Mouse (Mus musculus): ENCODE data around the gene Zfp956.

DNA sequence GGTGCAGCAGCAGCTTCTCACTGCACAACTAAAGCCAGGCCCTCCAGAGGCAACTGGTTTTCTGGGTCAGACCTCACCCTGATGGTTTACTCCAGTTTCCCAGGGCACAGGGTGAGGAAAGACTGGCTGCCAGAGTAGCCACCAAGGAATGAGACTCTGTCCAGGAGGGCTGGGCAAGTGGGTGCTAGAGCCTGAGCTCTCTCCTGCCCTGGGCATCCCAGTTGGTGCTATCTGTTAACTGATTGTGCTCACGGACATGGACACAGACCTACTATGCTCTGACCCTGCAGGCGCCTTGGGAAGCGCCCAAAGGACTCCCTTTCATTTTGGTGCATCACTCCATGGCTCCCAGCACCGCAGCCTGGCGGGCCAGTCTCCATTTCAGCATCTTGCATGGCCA is 46.9 kb upstream of the Zfp956 start:
- TF ChIP-seq SMC3 (IDR thresholded peaks at IDR 0.05; ENCODE audit: low read depth, low read length) (no peak), TAL1 (IDR thresholded peaks at IDR 0.05; ENCODE audit: low read length) (no peak)
